Mouse (Mus musculus) cerebellum, adult 2 months (tissue): ENCODE data around the gene Prdm11.

Experiments
- CTCF ChIP-seq: fragments of 200-500 bp; IDR thresholded peaks from 2 replicates; pipeline ENCODE4 v1.5.1; 2011; ENCODE audit warnings: low read depth, mild to moderate bottlenecking, control low read depth, low read length, moderate library complexity, borderline replicate concordance; ENCODE audit not compliant: insufficient read depth
- POLR2A ChIP-seq: fragments of 200-500 bp; IDR thresholded peaks from 2 replicates; pipeline ENCODE4 v1.6.1; 2011; ENCODE audit warnings: low read length, control low read depth, borderline replicate concordance; ENCODE audit not compliant: insufficient read depth

DNA sequence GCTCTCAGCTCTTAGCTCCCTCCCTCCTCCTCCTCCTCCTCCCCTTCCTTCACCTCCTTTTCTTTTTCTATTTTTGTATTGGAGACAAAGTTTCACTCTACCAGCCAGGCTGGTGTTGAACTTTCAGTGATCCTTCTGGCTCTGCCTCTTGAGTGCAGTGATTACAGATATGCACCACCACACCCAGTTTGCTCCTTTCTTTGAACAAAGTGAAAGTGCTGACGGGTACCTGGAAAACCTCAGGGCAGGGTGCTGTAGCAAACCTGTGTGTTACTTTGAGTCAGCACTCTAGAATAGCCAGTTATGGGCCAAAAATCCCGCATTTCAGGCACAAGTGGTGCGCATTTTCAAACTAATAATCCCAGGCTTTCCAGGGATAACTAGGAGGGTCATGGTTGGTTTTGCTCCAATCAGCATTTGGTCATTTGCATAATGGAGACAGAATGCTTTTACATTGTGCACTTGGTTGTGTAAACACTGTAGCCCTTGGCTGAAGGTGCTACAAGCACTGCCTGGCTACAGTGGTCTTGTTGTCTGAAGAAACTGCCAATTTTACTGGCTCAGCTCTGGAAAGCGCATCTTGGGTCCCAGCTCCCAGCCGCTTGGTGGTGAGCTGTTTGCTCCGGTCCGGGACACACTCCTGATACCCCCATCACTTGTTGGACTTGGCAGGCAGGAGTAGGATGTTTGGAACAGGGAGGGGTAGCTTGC lies 43.6 kb upstream of the Prdm11 start:
- TF ChIP-seq POLR2A (no peak), CTCF (no peak)
